Mouse (Mus musculus) hindlimb bud, embryonic 11.5 days (tissue): ENCODE measurements around the gene Ccnf.

Experiments used
- DNase-seq: peaks from one replicate; pipeline ENCODE4 v3.0.0-alpha.2; 2012; ENCODE audit warnings: low read depth, low spot score; ENCODE audit errors: extremely low spot score

The Ccnf gene

GRCm38 (mm10) chr17:24225851-24226250 is 25.4 kb downstream of the Ccnf start:
- DNase-seq = no peak

DNA sequence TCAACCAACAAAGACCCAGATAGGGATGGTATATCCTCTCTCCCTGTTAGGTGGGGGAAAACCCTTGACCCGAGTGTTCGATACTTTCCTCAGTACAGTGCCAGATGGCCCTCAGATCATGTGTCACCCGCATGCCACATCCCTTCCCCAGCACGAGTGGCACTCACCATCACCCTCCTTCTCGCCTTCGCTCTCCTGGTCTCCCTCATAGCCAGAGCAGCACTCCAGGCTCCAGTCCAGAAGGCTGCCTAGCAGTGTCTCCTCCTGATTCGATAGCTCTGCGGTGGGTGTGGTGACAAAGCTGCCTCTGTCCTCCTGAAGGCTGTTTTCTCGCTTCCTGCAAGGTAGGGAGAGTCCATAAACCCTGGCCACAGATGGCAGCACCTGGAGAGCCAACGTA is 26.5 kb downstream of the Ccnf start:
- DNase-seq = no peak

DNA sequence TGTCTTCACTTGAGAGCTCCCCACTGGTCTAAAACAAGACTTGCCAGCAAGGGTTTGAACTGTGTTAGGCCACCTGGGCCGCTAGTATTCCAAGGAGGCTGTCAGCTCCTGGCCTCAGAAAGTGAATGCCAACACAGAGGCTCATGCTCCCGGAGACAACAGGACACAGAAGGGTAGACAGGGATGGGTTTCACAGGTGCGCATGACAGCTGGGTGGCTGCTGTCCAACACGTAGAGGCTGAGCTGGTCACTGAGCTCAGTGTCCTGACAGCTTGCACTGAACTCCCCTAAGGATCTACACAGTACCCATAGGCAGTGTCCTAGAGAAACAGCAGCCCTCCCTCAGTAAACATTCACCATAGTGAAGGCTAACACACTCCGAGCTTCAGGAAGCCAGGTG is 27.8 kb downstream of the Ccnf start:
- DNase-seq = no peak

DNA sequence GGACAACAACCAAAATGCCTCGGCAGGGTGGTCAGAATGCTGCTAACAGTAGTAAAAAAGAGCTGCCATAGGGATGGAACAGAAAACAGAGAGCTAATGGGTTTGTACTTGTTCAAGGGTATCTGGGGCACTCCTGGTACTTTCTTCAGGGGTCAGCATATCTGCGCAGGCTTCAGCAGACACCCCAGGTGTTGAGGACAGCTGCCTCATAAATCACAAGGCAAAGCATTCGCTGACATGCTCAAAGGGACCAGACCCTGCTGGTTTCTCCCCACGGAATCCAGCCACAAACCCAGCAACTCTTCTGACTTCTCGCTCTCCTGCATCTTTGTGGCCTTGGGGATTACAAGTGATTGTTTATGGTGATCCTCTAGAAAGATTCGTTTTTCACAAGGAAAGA is 28.6 kb downstream of the Ccnf start:
- no peak for DNase-seq

- DNase-seq = no peak
Observed at GRCm38 (mm10) chr17:24220435-24221411, 30.6 kb downstream of the Ccnf start, which contains the start of gene Tedc2. Gene Tedc2 (minus strand): TSS chr17:24220851.

DNA sequence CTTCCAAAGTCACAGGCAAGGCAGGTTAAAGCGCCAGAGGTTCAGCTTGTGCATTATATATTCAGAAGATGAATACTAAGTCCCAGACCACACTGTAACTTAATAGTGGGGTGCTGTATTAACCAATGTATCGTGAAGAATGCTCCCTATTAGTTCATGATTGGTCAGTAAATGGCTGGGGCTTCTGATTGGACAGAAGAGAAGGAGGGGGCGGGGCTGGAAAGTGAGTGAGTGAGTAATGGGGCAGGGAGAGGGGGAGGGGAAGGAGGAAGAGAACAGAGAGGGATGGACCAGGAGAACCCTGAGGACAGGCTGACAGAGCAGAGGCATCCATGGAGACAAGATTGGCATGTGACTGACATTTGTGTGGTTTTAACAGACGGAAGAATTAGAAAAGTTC is 34.4 kb downstream of the Ccnf start:
- no peak for DNase-seq

- DNase-seq = no peak
Observed at GRCm38 (mm10) chr17:24213186-24213585, 38.1 kb downstream of the Ccnf start.

DNA sequence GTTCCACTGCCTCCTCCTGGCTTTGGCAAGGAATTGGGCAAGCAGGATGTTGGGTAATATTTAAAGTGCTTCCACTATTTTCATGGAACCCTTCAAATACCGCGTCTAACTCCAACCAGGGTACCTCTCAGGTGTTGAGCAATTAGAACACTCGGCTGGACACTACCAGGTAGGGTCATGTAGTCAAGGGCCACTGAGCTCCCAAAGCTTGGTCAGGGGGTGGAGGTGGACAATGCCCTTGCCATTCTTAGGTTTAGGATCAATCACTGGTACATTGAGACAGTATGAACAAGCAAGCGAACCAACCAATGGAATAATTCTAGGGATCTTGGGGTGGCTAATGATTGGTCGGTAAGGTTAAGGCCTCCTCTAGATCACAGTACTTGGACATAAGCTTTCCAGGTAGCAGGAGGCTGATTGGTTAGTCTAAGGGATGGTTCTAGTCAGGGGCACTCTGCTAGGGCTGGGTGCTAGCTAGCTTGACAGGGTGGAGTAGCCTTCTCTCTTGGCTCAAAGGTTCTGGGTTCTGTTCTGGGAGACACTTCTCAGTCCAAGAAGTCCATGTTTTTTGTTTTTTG is 38.8 kb downstream of the Ccnf start:
- DNase-seq = no peak

GRCm38 (mm10) chr17:24211631-24212440 is 39.4 kb downstream of the Ccnf start:
- DNase-seq = no peak

DNA sequence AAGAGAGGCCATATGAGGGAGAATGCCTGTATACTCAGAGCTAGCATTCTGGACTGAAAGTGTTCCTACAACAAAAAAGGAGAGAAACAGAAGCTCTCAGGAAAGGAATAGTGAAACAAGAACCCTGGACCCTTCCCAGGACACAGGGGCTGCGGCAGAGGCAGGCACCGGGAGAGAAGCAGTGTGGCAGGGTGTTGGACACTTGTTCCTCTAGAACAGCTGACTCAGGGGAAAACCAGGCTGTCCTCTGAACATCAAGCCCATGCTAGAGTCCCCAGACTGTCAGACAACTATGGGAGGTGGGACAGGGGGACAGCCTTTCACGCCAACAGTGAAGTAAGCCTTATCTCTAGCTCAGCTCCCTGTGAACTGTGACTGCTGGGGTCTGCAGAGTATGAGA is 40.7 kb downstream of the Ccnf start:
- DNase-seq = no peak

- no peak for DNase-seq
Observed at GRCm38 (mm10) chr17:24209916-24210240, 41.4 kb downstream of the Ccnf start.

DNA sequence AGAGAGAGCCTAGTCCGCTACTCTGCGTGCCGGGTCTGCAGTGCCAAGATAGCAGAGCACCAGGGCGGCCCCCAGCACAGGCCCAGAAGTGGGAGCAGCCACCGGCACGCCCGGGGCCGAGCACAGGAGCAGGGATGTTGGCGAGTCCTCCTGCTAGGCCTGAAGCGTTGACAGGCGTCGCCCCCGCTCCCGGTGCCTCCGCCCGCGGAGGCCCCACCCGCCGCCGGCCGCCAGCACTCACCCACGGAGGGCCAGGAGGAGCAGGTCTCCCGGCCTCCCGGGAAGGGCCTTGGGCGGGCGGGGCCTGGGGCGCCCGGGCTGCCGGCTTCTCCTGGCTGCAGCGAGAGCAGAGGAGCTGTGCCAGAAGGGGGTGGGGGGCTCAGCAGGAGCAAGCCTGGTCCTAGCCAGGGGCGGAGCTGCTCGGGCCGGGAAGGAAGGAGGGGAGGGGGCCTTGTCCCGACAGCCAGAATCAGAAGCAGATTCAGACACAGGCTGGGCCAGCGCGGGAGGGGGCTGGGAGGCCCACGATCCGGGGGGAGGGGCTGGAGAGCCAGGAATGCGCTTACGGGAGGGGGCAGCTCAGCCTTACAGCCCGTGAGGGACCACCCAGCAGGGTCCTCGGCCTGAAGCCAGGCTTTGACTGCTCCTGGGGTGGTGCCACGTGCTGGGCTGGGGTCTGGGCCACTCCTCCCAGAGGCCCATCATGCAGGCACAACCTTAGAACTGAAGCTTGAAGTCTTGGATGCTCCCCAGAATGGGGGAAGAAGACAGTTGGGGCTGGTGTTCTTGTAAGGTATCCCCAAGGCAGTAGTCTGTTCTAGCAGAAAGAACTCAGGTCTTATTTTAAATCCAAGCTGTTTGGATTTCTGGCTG is 42.0 kb downstream of the Ccnf start, which contains the start of gene Ntn3:
Ntn3 (minus strand) TSS at position 489 of the 873 bp plus-strand sequence.
- no peak for DNase-seq

GRCm38 (mm10) chr17:24208641-24209042 is 42.6 kb downstream of the Ccnf start:
- DNase-seq = no peak

GRCm38 (mm10) chr17:24207768-24208640 is 43.3 kb downstream of the Ccnf start:
- DNase-seq = no peak

DNA sequence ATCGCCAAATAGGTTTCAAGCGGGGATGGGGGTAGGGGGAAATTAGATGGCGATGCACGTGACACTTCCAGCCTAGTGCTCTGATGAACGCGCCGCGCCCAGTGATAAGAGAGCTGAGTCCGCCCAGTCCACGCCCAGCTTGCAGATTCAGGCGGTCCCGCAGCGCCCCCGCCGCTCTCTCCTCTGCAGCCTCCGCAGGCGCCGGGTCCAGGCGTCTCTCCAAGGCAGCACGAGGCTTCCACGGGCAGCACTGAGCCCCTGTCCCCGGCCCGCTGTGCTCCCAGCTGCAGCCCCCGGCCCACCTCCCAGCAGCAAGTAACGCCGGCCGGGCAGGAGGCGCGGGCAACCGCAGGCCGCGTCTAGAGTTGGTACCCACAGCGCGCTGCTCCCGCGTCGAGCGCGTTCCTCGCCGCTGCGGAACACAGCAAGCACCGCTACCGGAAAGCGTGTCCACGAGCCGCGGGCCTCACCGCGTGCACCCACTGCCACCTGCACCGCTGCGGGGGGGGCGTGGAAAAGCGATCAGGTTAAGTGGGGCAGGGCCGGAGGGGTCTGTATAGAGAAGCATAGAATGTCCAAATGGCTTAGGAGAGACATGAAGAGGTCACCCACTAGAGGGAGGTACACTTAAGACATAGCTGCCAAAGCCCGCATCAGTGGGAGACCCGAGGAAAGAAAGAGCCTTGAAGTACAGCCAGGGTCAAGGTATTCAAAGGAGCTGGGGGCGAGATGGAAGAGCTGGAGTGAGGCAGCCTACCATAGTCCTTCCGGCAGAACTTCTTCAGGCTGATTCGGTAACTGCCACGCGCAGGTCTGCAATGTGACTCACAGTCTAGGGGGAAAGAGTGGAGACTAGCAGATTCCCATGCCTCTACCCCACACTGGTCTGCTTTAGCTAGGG is 44.6 kb downstream of the Ccnf start:
- no peak for DNase-seq

- DNase-seq = no peak
Observed at GRCm38 (mm10) chr17:24205908-24206361, 45.3 kb downstream of the Ccnf start.

DNA sequence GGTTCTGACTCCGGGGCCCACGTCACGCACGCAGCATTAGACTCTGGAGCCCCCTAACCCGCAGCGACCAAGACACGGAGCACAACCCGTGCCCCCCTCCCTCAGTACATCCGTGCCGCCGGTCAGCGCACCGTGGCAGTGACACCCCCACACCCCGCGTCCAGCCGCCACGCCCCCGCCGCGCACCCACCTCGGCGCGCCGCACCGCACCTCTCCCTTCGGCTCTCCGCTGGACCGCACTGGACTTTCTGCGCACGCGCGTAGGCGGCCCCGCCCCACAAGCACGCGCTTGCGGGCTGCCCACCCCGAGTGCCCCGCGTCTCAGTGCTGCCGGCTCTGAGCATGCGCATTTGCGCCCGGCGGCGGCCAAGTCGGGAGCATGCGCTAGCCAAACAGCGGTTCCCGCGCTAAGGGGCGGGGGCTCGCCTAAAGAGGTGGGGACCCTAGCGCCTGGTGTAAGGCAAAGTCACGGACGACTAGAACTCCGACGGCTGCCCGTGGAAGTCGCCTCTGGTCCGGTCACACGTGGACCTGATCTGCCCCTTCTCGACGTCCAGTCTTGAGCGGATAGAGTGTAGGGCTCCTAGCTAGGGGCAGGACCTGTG is 45.9 kb downstream of the Ccnf start, which contains the start of gene Tbc1d24:
Tbc1d24 (minus strand) TSS at position 279 of the 605 bp plus-strand sequence.
- DNase-seq = no peak

DNA sequence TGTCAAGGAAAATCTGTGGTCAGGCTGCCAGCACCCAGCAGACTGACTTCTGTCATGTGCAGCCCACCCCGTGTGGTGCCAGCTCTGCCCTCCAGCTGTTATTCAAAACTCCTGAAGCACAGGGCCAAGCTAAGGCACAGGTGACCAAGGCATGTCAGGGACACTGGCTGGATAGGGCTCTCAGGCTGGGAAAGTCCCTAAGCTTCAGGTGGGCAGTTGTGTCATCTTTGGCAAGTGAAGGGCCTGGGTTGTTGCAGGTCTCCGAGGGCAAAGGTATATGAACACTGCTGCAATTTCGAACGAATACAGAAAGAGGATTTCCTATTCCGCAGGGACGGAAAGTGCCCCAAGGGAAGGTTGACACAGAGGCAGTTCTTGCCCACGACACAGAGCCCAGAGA is 46.4 kb downstream of the Ccnf start:
- DNase-seq = no peak
